Mouse (Mus musculus): ENCODE results near the gene Pno1. TPM values are rescaled to one million over a fixed set of nuclear protein-coding genes. Genes with fewer than 3 reads are reported as not detected.

Gene Pno1
- polyA plus RNA-seq, 1 experiment = 48.5 TPM

DNA sequence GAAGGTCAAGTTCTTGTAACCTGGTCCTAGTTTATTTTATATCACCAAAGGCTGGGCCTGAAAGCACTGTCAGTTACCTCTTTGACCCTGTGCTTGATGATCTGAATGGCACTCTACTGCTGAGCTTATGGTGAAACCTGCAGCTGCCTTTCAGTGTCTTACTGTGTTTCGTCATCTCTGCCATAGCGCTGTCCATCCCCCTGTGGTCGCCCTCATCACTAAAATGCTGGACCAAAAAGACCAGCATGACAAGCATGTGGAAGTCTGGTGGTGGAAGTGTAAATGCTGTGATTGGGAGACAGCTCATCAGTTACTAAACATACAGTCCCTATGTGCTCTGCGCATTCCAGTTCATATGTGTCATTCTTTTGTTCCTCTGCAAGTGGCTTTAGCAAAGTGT lies 39.1 kb downstream of the Pno1 start:
- Histone ChIP-seq H3K36me3 (ENCODE audit: control insufficient read depth, insufficient read depth) (peaks cover 7% of the 10 kb centered on the region), H3K79me3 (ENCODE audit: low read depth) (peaks cover 97% of the 10 kb centered on the region), H3K27me3 (ENCODE audit: control insufficient read depth, insufficient read depth, insufficient read length) (no peaks in the 10 kb centered on the region), H3K79me2 (ENCODE audit: control insufficient read depth, insufficient read depth) (peaks cover 100% of the 10 kb centered on the region), H3ac (ENCODE audit: control insufficient read depth, insufficient read length, low read depth) (no peak overlapping the region), H3K4me3 (ENCODE audit: insufficient read depth, poor library complexity, severe bottlenecking) (no peak overlapping the region)
- no peak for TF ChIP-seq MYOG (IDR thresholded peaks at IDR 0.05; ENCODE audit: control insufficient read depth, extremely low read depth, insufficient read length)
- TF ChIP-seq MYOD1 (IDR thresholded peaks at IDR 0.05; ENCODE audit: control insufficient read depth, insufficient read length, low read depth) = no peak
- no peak for TF ChIP-seq FOSL1 (IDR thresholded peaks at IDR 0.05; ENCODE audit: insufficient read depth, low read length, poor library complexity, severe bottlenecking)
- TF ChIP-seq CEBPB (IDR thresholded peaks at IDR 0.05; ENCODE audit: low read depth) = no peak
- no peak for TF ChIP-seq CTCF (IDR thresholded peaks at IDR 0.05; ENCODE audit: control insufficient read depth, insufficient read depth, insufficient read length)
- TF ChIP-seq USF1 (IDR thresholded peaks at IDR 0.05; ENCODE audit: low read depth) = no peak
- no peak for TF ChIP-seq MAX (IDR thresholded peaks at IDR 0.05)

DNA sequence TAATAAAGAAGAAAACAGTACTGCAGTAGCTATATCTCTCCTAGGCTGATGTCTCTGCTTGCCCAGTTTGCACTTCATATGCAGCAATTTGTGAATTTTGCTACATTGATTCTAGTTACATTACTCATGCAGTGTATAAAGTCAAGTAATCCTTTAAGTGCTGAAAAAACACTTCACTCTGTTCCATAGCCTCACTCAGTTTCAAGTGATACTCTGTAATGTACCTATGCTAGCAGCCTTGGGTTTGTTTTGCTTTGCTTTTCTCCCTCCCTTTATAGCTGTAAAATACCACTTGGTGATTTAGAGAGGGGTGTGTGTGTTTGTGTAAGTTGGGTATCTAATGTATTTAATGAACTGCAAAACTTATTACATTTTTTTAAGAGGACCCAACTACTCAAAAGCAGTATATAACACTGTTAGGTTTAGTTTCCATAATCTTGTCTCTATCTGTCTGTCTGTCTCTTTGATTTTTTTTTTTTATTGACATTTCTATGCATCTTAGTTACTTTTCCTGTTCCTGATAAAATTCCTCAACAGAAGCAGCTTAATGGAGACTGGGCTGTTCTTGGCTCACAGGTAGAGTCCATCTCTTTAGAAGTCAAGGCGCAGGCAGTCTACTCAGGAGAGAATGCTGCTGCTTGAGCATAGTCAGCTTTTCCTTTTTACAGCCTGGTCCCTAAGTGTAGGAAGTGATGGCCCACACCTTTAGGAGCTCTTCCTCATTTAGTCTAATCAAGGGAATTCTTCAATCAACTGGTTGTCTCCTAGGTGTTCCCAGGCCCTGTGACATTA lies 40.2 kb downstream of the Pno1 start:
- peaks cover 97% of the 10 kb centered on the region for H3K79me3 ChIP-seq (ENCODE audit: low read depth)
- TF ChIP-seq MYOG (IDR thresholded peaks at IDR 0.05; ENCODE audit: control insufficient read depth, extremely low read depth, insufficient read length) = no peak

GRCm38 (mm10) chr11:17169262-17169661 lies 42.1 kb downstream of the Pno1 start:
- Histone ChIP-seq H3K79me3 (ENCODE audit: low read depth) (peaks cover 99% of the 10 kb centered on the region), H3ac (ENCODE audit: control insufficient read depth, insufficient read length, low read depth) (no peak overlapping the region), H3K79me2 (ENCODE audit: control insufficient read depth, insufficient read depth) (peaks cover 100% of the 10 kb centered on the region), H3K4me3 (ENCODE audit: insufficient read depth, poor library complexity, severe bottlenecking) (no peak overlapping the region), H3K27me3 (ENCODE audit: control insufficient read depth, insufficient read depth, insufficient read length) (no peaks in the 10 kb centered on the region), H3K36me3 (ENCODE audit: control insufficient read depth, insufficient read depth) (peaks cover 7% of the 10 kb centered on the region)
- TF ChIP-seq CTCF (IDR thresholded peaks at IDR 0.05; ENCODE audit: control insufficient read depth, insufficient read depth, insufficient read length) (no peak), MAX (IDR thresholded peaks at IDR 0.05) (no peak), USF1 (IDR thresholded peaks at IDR 0.05; ENCODE audit: low read depth) (no peak), MYOD1 (IDR thresholded peaks at IDR 0.05; ENCODE audit: control insufficient read depth, insufficient read length, low read depth) (no peak), MYOG (IDR thresholded peaks at IDR 0.05; ENCODE audit: control insufficient read depth, extremely low read depth, insufficient read length) (no peak), FOSL1 (IDR thresholded peaks at IDR 0.05; ENCODE audit: insufficient read depth, low read length, poor library complexity, severe bottlenecking) (no peak)

More for the DNA sequence above, 40.2 kb downstream of the Pno1 start:
- Histone ChIP-seq H3K27me3 (ENCODE audit: control insufficient read depth, insufficient read depth, insufficient read length) (no peaks in the 10 kb centered on the region), H3K79me2 (ENCODE audit: control insufficient read depth, insufficient read depth) (peaks cover 100% of the 10 kb centered on the region), H3ac (ENCODE audit: control insufficient read depth, insufficient read length, low read depth) (no peak overlapping the region), H3K4me3 (ENCODE audit: insufficient read depth, poor library complexity, severe bottlenecking) (no peak overlapping the region), H3K36me3 (ENCODE audit: control insufficient read depth, insufficient read depth) (peaks cover 7% of the 10 kb centered on the region)

- Histone ChIP-seq H3K79me3 (ENCODE audit: low read depth) (peaks cover 99% of the 10 kb centered on the region), H3K79me2 (ENCODE audit: control insufficient read depth, insufficient read depth) (peaks cover 100% of the 10 kb centered on the region), H3K27me3 (ENCODE audit: control insufficient read depth, insufficient read depth, insufficient read length) (no peaks in the 10 kb centered on the region), H3K4me3 (ENCODE audit: insufficient read depth, poor library complexity, severe bottlenecking) (no peak overlapping the region), H3ac (ENCODE audit: control insufficient read depth, insufficient read length, low read depth) (no peak overlapping the region), H3K36me3 (ENCODE audit: control insufficient read depth, insufficient read depth) (peaks cover 3% of the 10 kb centered on the region)
- TF ChIP-seq MAX (IDR thresholded peaks at IDR 0.05) (no peak), CEBPB (IDR thresholded peaks at IDR 0.05; ENCODE audit: low read depth) (no peak), FOSL1 (IDR thresholded peaks at IDR 0.05; ENCODE audit: insufficient read depth, low read length, poor library complexity, severe bottlenecking) (no peak), MYOD1 (IDR thresholded peaks at IDR 0.05; ENCODE audit: control insufficient read depth, insufficient read length, low read depth) (no peak), USF1 (IDR thresholded peaks at IDR 0.05; ENCODE audit: low read depth) (no peak), MYOG (IDR thresholded peaks at IDR 0.05; ENCODE audit: control insufficient read depth, extremely low read depth, insufficient read length) (no peak), CTCF (IDR thresholded peaks at IDR 0.05; ENCODE audit: control insufficient read depth, insufficient read depth, insufficient read length) (no peak)
These were observed 44.7 kb downstream of the Pno1 start for GRCm38 (mm10) chr11:17166627-17167026.

- Histone ChIP-seq H3K27me3 (ENCODE audit: control insufficient read depth, insufficient read depth, insufficient read length) (no peaks in the 10 kb centered on the region), H3ac (ENCODE audit: control insufficient read depth, insufficient read length, low read depth) (no peak overlapping the region)
- no peak for TF ChIP-seq CTCF (IDR thresholded peaks at IDR 0.05; ENCODE audit: control insufficient read depth, insufficient read depth, insufficient read length)
- TF ChIP-seq MYOG (IDR thresholded peaks at IDR 0.05; ENCODE audit: control insufficient read depth, extremely low read depth, insufficient read length) = no peak
- no peak for TF ChIP-seq USF1 (IDR thresholded peaks at IDR 0.05; ENCODE audit: low read depth)
- TF ChIP-seq MAX (IDR thresholded peaks at IDR 0.05) = no peak
- TF ChIP-seq MYOD1 (IDR thresholded peaks at IDR 0.05; ENCODE audit: control insufficient read depth, insufficient read length, low read depth) = no peak
- no peak for TF ChIP-seq CEBPB (IDR thresholded peaks at IDR 0.05; ENCODE audit: low read depth)
- TF ChIP-seq FOSL1 (IDR thresholded peaks at IDR 0.05; ENCODE audit: insufficient read depth, low read length, poor library complexity, severe bottlenecking) = no peak
These were observed 47.4 kb downstream of the Pno1 start for GRCm38 (mm10) chr11:17163956-17164355.

GRCm38 (mm10) chr11:17160242-17160641 lies 51.1 kb downstream of the Pno1 start:
- peak overlapping the region; percentile 88 for H3ac ChIP-seq (ENCODE audit: control insufficient read depth, insufficient read length, low read depth)
- H3K79me3 ChIP-seq (ENCODE audit: low read depth) = peaks cover 58% of the 10 kb centered on the region
- H3K36me3 ChIP-seq (ENCODE audit: control insufficient read depth, insufficient read depth) = peaks cover 3% of the 10 kb centered on the region
- no peaks in the 10 kb centered on the region for H3K27me3 ChIP-seq (ENCODE audit: control insufficient read depth, insufficient read depth, insufficient read length)
- peak overlapping the region; percentile 84 for H3K4me3 ChIP-seq (ENCODE audit: insufficient read depth, poor library complexity, severe bottlenecking)
- H3K79me2 ChIP-seq (ENCODE audit: control insufficient read depth, insufficient read depth) = peaks cover 66% of the 10 kb centered on the region
- TF ChIP-seq CEBPB (IDR thresholded peaks at IDR 0.05; ENCODE audit: low read depth) (no peak), MAX (IDR thresholded peaks at IDR 0.05) (no peak), USF1 (IDR thresholded peaks at IDR 0.05; ENCODE audit: low read depth) (no peak), MYOG (IDR thresholded peaks at IDR 0.05; ENCODE audit: control insufficient read depth, extremely low read depth, insufficient read length) (no peak), MYOD1 (IDR thresholded peaks at IDR 0.05; ENCODE audit: control insufficient read depth, insufficient read length, low read depth) (no peak)

More at GRCm38 (mm10) chr11:17163956-17164355, 47.4 kb downstream of the Pno1 start:
- H3K4me3 ChIP-seq (ENCODE audit: insufficient read depth, poor library complexity, severe bottlenecking) = no peak overlapping the region
- peaks cover 95% of the 10 kb centered on the region for H3K79me3 ChIP-seq (ENCODE audit: low read depth)
- peaks cover 99% of the 10 kb centered on the region for H3K79me2 ChIP-seq (ENCODE audit: control insufficient read depth, insufficient read depth)
- H3K36me3 ChIP-seq (ENCODE audit: control insufficient read depth, insufficient read depth) = peaks cover 3% of the 10 kb centered on the region

Measured in C2C12 (cell line).